Mouse (Mus musculus) embryonic fibroblast, embryonic 13.5 days (primary cell): ENCODE data around the gene Vwa1.

Experiments
- CTCF ChIP-seq: IDR thresholded peaks from 2 replicates; pipeline ENCODE4 v1.5.1; 2011; ENCODE audit warnings: mild to moderate bottlenecking, control low read depth, low read length, moderate library complexity, borderline replicate concordance; ENCODE audit not compliant: insufficient read depth
- POLR2A ChIP-seq: IDR thresholded peaks from 2 replicates; pipeline ENCODE4 v1.6.1; 2011; ENCODE audit warnings: low read depth, mild to moderate bottlenecking, control low read depth, low read length, moderate library complexity

DNA sequence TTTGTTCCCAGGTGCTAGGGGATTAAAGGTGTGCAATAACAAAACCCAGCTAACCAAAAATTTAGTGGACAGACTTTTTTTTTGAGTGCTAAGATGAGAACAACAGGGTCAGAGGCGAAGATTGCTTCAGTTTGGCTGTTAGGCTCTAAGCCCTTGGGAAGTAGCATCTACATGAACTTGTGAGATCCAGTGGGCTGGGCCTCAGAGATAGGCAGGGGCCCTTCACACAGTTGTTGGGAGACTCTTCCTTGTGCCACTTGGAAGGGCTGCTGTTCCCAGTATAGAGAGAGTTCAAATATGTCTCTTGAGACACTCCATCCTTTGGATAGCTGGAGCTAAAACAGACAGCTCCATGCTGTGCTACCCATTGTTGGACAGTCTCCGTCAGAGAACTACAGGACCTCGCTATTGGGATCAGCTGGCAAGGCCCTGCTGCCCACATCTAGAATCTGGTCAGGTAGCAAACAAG lies 15.6 kb upstream of the Vwa1 start, which contains the start of gene Ankrd65:
- TF ChIP-seq POLR2A (no peak), CTCF (no peak)
